Mouse (Mus musculus): Measurements from ENCODE around the gene Tcl1b4.

Gene Tcl1b4

DNA sequence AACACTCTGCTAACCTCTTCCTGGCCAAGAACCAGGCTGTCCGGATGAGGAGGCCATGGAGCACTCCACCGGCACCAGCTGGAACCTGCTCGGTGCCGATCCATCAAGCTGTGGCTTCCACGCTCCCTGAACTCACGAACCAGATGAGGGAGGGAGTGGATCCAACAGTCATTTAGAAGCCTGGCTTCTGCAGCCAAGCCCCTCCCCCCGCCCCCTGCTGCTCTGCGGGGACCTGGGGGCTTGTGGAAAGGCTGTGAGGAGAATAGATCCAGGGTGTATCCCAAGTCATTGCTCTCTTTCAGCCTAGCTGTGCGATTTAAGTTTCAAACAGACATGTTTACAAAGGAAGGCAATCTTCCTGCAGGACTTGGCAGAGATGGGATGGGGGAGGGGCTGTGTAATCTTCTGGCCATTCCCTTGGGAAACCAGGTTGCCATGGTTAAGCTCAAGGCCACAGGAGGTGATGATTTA is 47.0 kb downstream of the Tcl1b4 start:
- DNase-seq (ENCODE audit: low spot score), result no peak

DNA sequence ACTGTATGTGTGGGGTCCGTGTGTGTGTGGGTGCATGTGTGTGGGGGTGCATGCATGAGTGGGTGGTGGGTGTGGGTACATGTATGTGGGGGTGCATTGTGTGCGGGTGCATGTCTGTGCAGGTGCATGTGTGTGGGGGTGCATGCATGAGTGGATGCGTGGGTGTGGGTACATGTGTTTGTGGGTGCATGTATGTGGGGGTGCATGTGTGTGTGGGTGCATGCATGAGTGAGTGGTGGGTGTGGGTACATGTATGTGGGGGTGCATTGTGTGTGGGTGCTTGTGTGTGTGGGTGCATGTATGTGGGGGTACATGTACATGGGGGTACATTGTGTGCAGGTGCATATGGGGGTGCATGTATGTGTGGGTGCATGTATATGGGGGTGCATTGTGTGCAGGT is 52.0 kb downstream of the Tcl1b4 start:
- no peak for DNase-seq (ENCODE audit: low spot score)

All from testis, postnatal 14 days (tissue).